ENCODE assay signal across 10 mouse cellular contexts in the genomic region with DNA sequence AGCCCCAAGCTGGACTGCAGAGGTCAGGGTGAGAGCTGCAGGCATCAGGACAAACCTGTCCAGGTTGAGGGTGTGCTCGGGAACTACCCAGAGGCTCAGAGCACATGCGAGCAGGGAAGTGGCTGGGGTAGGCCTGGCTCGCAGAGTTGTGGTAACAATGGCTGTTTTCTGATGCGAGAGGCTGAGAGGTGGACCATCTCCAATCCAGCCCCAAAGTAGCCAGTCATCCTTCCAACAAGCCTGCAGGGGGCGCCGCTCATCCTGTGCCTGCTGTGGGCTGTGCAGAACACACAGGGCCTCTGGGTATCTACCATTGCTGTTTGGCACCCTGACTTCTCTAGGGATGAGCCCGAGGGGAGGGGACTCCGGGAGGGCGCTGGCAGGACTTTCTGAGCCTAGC. TPM values are rescaled to one million over a fixed set of nuclear protein-coding genes. Genes with fewer than 3 reads are reported as not detected.
DNase-seq lines count a peak whose midpoint lies in the region; ATAC-seq and TF ChIP-seq lines count a peak whose summit lies in the region.
"Had no signal": no experiment of that assay in that cellular context is flagged by ENCODE, and none has a peak within 500 bp of the region (broad histone marks: within the 10 kb centered on the region; RNA-seq: fewer than 3 reads in every experiment).

No protein-coding gene starts in this region.

- H3K9ac ChIP-seq in neural tube, embryonic 15.5 days (replicated peaks), result no peak overlapping the region

- peak; percentile 43 for TF ChIP-seq CTCF in left cerebral cortex, adult 2 months (IDR thresholded peaks at IDR 0.05)
- TF ChIP-seq CTCF in G1E (IDR thresholded peaks at IDR 0.05; ENCODE audit: low read depth, low read length), result 0 out of 2 replicates have a peak, but pooled peaks have one; percentile 28

- H3K27ac ChIP-seq in left cerebral cortex, adult 2 months, result no peak overlapping the region
- H3K27ac ChIP-seq in neural tube, embryonic 15.5 days (replicated peaks), result no peak overlapping the region

- peaks cover 81% of the 10 kb centered on the region for H3K4me1 ChIP-seq in G1E (ENCODE audit: insufficient read depth, low read depth, low read length)
- H3K4me1 ChIP-seq in neural tube, embryonic 15.5 days, result peaks cover 7% of the 10 kb centered on the region

- no peaks in the 10 kb centered on the region for H3K9me3 ChIP-seq in G1E (replicated peaks)
- H3K9me3 ChIP-seq in neural tube, embryonic 15.5 days (replicated peaks), result no peaks in the 10 kb centered on the region

- no peak overlapping the region for H3K4me3 ChIP-seq in left cerebral cortex, adult 2 months
- H3K4me3 ChIP-seq in G1E (ENCODE audit: low read depth, low read length), result no peak overlapping the region; the same call in 1 of the 2 replicates
- no peak overlapping the region for H3K4me3 ChIP-seq in neural tube, embryonic 15.5 days (replicated peaks)

- WGBS in neural tube, embryonic 15.5 days, result 59% methylated on average over 9 of the region's 9 CpGs

- no peak for DNase-seq in left cerebral cortex, adult 2 months (ENCODE audit: extremely low spot score in 1 of 2, low spot score in 2 of 2)
- no peak for DNase-seq in left cerebral cortex, postnatal 25 days (ENCODE audit: low spot score in 2 of 2)
- no peak for DNase-seq in G1E (ENCODE audit: low spot score)
- peak; percentile 54 for DNase-seq in c-Kit-positive CD71-positive TER-119-positive erythroid progenitor cells, embryonic 14.5 days (ENCODE audit: low spot score)
- DNase-seq in retina, postnatal 1 day, result peak; percentile 37
- DNase-seq in kidney, postnatal 14 days, result no peak
- DNase-seq: kidney, postnatal 25 days had no signal

- H3K4me2 ChIP-seq in neural tube, embryonic 15.5 days, result no peak overlapping the region

- no peaks in the 10 kb centered on the region for H3K27me3 ChIP-seq in G1E (ENCODE audit: insufficient read depth, low read length)
- H3K27me3 ChIP-seq in neural tube, embryonic 15.5 days (replicated peaks), result no peaks in the 10 kb centered on the region

- H3K36me3 ChIP-seq in G1E (replicated peaks), result peaks cover 8% of the 10 kb centered on the region
- H3K36me3 ChIP-seq in neural tube, embryonic 15.5 days, result no peaks in the 10 kb centered on the region

- ATAC-seq in G1E (ENCODE audit: extremely low read depth, insufficient number of reproducible peaks, low FRiP score, poor library complexity, severe bottlenecking), result no peak
- no peak for ATAC-seq in neural tube, embryonic 15.5 days (ENCODE audit: low FRiP score)
- ATAC-seq in activated CD4-positive, CD25-positive, alpha-beta regulatory T cell, adult 4 months, result no peak

- intact Hi-C loops in left cerebral cortex, adult 2 months (cut with DNase I), result no loop called here
- intact Hi-C loops in left cerebral cortex, postnatal 25 days (cut with DNase I), result no loop called here

RNA-seq across cellular contexts. Expression of gene Sh3bgrl3, which starts 8.9 kb away (rescaled TPM):
- 100 to 1,000 TPM; 185 to 191 TPM for total RNA-seq in left cerebral cortex, adult 2 months (2021)
- 100 to 1,000 TPM; 212 to 218 TPM for total RNA-seq in left cerebral cortex, postnatal 25 days (2021)
- total RNA-seq in G1E (2014; fragmentation: Nextera tagmentation) (76.6 and 110 TPM in 2 replicates), G1E (2017) (98.4 and 105 TPM in 2 replicates)
- polyA plus RNA-seq in G1E (2012), result 111 and 202 TPM in 2 replicates
- 436 and 479 TPM in 2 replicates for polyA plus RNA-seq in neural tube, embryonic 15.5 days (2015; fragmentation: Nextera tagmentation; extraction: Ambion mirVana)
- 1,000 to 10,000 TPM; 1,097 to 1,279 TPM for polyA plus RNA-seq in activated CD4-positive, CD25-positive, alpha-beta regulatory T cell, adult 4 months (2017; shearing (Covaris generic))

RNA-seq across cellular contexts. Expression of gene Ubxn11, which starts 17.3 kb away (rescaled TPM):
- 10 to 100 TPM; 39.7 to 47.1 TPM for total RNA-seq in left cerebral cortex, adult 2 months (2021)
- 10 to 100 TPM; 29.5 to 34.7 TPM for total RNA-seq in left cerebral cortex, postnatal 25 days (2021)
- total RNA-seq in G1E (2014; fragmentation: Nextera tagmentation) (6.0 and 13.8 TPM in 2 replicates), G1E (2017) (3.4 and 3.9 TPM in 2 replicates)
- 11.3 and 13.2 TPM in 2 replicates for polyA plus RNA-seq in G1E (2012)
- 16.2 and 19.4 TPM in 2 replicates for polyA plus RNA-seq in neural tube, embryonic 15.5 days (2015; fragmentation: Nextera tagmentation; extraction: Ambion mirVana)
- 10 to 100 TPM; 33.7 to 34.2 TPM for polyA plus RNA-seq in activated CD4-positive, CD25-positive, alpha-beta regulatory T cell, adult 4 months (2017; shearing (Covaris generic))

RNA-seq across cellular contexts. Expression of gene Cd52, which starts 24.8 kb away (rescaled TPM):
- 1 to 10 TPM; 2.6 to 3.3 TPM for total RNA-seq in left cerebral cortex, adult 2 months (2021)
- 1 to 10 TPM; 1.6 to 3.4 TPM for total RNA-seq in left cerebral cortex, postnatal 25 days (2021)
- total RNA-seq in G1E (2014; fragmentation: Nextera tagmentation) (1.7 and 2.0 TPM in 2 replicates), G1E (2017) (17.5 and 21.1 TPM in 2 replicates)
- 1.0 and 1.3 TPM in 2 replicates for polyA plus RNA-seq in G1E (2012)
- polyA plus RNA-seq in neural tube, embryonic 15.5 days (2015; fragmentation: Nextera tagmentation; extraction: Ambion mirVana), result 5.6 and 29.0 TPM in 2 replicates
- polyA plus RNA-seq in activated CD4-positive, CD25-positive, alpha-beta regulatory T cell, adult 4 months (2017; shearing (Covaris generic)), result 1,000 to 10,000 TPM; 3,607 to 4,442 TPM

RNA-seq across cellular contexts. Expression of gene Crybg2, which starts 59.0 kb away (rescaled TPM):
- 1 to 10 TPM; 2.3 to 2.4 TPM for total RNA-seq in left cerebral cortex, adult 2 months (2021)
- total RNA-seq in left cerebral cortex, postnatal 25 days (2021), result 1 to 10 TPM; 1.8 to 2.7 TPM
- total RNA-seq in G1E (2014; fragmentation: Nextera tagmentation) (0.29 TPM in 1 of 2 replicates, not detected in the other), G1E (2017) (0.12 and 0.60 TPM in 2 replicates)
- polyA plus RNA-seq in G1E (2012), result 0.46 and 0.83 TPM in 2 replicates
- 2.5 and 3.7 TPM in 2 replicates for polyA plus RNA-seq in neural tube, embryonic 15.5 days (2015; fragmentation: Nextera tagmentation; extraction: Ambion mirVana)
- 10 to 100 TPM; 15.7 to 20.2 TPM for polyA plus RNA-seq in activated CD4-positive, CD25-positive, alpha-beta regulatory T cell, adult 4 months (2017; shearing (Covaris generic))
- total RNA-seq: common myeloid progenitor, adult 5-6 weeks had no signal

Comparison
In these comparisons a context has a peak if more than half of its experiments do, and no peak if none do; other contexts are left out.
1. DNase-seq: peak in c-Kit-positive CD71-positive TER-119-positive erythroid progenitor cells, embryonic 14.5 days (single experiment) and retina, postnatal 1 day (single experiment); none in left cerebral cortex, adult 2 months (0 of 2), left cerebral cortex, postnatal 25 days (0 of 2), G1E (single experiment) and kidney, postnatal 14 days (single experiment).